Mouse (Mus musculus) hindbrain, embryonic 11.5 days (tissue): ENCODE measurements around the gene Gm29735. TPM values are rescaled to one million over a fixed set of nuclear protein-coding genes. Genes with fewer than 3 reads are reported as not detected.

ENCODE experiments used
- polyA plus RNA-seq: library from polyadenylated mRNA; unstranded; fragments of >200 nt; fragmentation: Nextera tagmentation; extraction: Ambion mirVana; gene quantifications from 2 replicates; pipeline ENCODE4 v1.2.1, GENCODE M21; 2014

Gm29735 gene
- polyA plus RNA-seq, 1 experiment from 2014 or later: not detected

Other genes with a start within 250 kb of the Gm29735 start
- 53.5 and 65.8 TPM in 2 replicates for gene Tollip, start 238.6 kb downstream of the Gm29735 start, polyA plus RNA-seq
- 13.7 and 15.6 TPM in 2 replicates for gene Brsk2, start 207.4 kb downstream of the Gm29735 start, polyA plus RNA-seq
- gene Mob2, start 96.0 kb downstream of the Gm29735 start, polyA plus RNA-seq: 53.3 and 59.8 TPM in 2 replicates
- 19.1 and 20.9 TPM in 2 replicates for gene Dusp8, start 61.3 kb downstream of the Gm29735 start, polyA plus RNA-seq
- not detected in 2 replicates for gene Gm45618, start 36.4 kb downstream of the Gm29735 start, polyA plus RNA-seq
- not detected in 2 replicates for gene Gm39115, start 21.1 kb downstream of the Gm29735 start, polyA plus RNA-seq
- gene Gm45337, start 12.5 kb downstream of the Gm29735 start, polyA plus RNA-seq: not detected in 2 replicates
- not detected in 2 replicates for gene Gm4553, start 8.6 kb upstream of the Gm29735 start, polyA plus RNA-seq
- gene Krtap5-2, start 18.9 kb upstream of the Gm29735 start, polyA plus RNA-seq: not detected in 2 replicates
- gene Gm10153, start 33.3 kb upstream of the Gm29735 start, polyA plus RNA-seq: not detected in 2 replicates
- gene Krtap5-3, start 44.3 kb upstream of the Gm29735 start, polyA plus RNA-seq: not detected in 2 replicates
- gene Gm7579, start 54.7 kb upstream of the Gm29735 start, polyA plus RNA-seq: not detected in 2 replicates
- not detected in 2 replicates for gene Krtap5-5, start 72.9 kb upstream of the Gm29735 start, polyA plus RNA-seq
- not detected in 2 replicates for gene Gm40460, start 84.0 kb upstream of the Gm29735 start, polyA plus RNA-seq
- not detected in 2 replicates for gene Gm2431, start 101.2 kb upstream of the Gm29735 start, polyA plus RNA-seq
- not detected in 2 replicates for gene Gm4559, start 117.2 kb upstream of the Gm29735 start, polyA plus RNA-seq
- gene Krtap5-1, start 140.0 kb upstream of the Gm29735 start, polyA plus RNA-seq: not detected in 2 replicates
- not detected in 2 replicates for gene Krtap5-4, start 146.4 kb upstream of the Gm29735 start, polyA plus RNA-seq
- gene Ifitm10, start 216.6 kb upstream of the Gm29735 start, polyA plus RNA-seq: 0.39 and 0.47 TPM in 2 replicates
- gene Gm49369, start 225.6 kb upstream of the Gm29735 start, polyA plus RNA-seq: not detected in 2 replicates
- gene Ctsd, start 230.9 kb upstream of the Gm29735 start, polyA plus RNA-seq: 168 and 200 TPM in 2 replicates